Mouse (Mus musculus) kidney, postnatal 0 days (tissue): Measurements from ENCODE around the gene Wdr6. TPM values are rescaled to one million over a fixed set of nuclear protein-coding genes. Genes with fewer than 3 reads are reported as not detected.

Experiments used
- ATAC-seq: fragments of 200-750 bp; cut with Nextera tagmentation; replicated peaks from 2 replicates; pipeline ENCODE4 v1.8.0; 2017; ENCODE audit warnings: low read depth, moderate number of reproducible peaks, moderate TSS enrichment, moderate library complexity; ENCODE audit not compliant: low FRiP score
- DNase-seq: peaks from one replicate; pipeline ENCODE4 v3.0.0-alpha.2; 2016; ENCODE audit warnings: low spot score
- H3K27ac ChIP-seq: fragments of 300-500 bp; sonication (generic); 2 replicates; pipeline ENCODE4 v1.5.1; 2014; ENCODE audit warnings: mild to moderate bottlenecking
- H3K27me3 ChIP-seq: fragments of 300-500 bp; sonication (generic); 2 replicates; pipeline ENCODE4 v1.6.1; 2014; ENCODE audit warnings: low read length, mixed read lengths; ENCODE audit not compliant: insufficient read depth
- H3K36me3 ChIP-seq: fragments of 300-500 bp; sonication (generic); 2 replicates; pipeline ENCODE4 v1.6.1; 2014; ENCODE audit warnings: low read length, mixed read lengths; ENCODE audit not compliant: insufficient read depth
- H3K4me1 ChIP-seq: fragments of 300-500 bp; sonication (generic); replicated peaks from 2 replicates; pipeline ENCODE4 v1.6.1; 2014; ENCODE audit warnings: antibody characterized with exemption, low read length, mixed read lengths; ENCODE audit not compliant: insufficient read depth
- H3K4me2 ChIP-seq: fragments of 300-500 bp; sonication (generic); 2 replicates; pipeline ENCODE4 v1.6.1; 2014; ENCODE audit warnings: mild to moderate bottlenecking, low read length, moderate library complexity, mixed read lengths
- H3K4me3 ChIP-seq: fragments of 300-500 bp; sonication (generic); replicated peaks from 2 replicates; pipeline ENCODE4 v1.5.1; 2014; ENCODE audit warnings: low read depth, low read length
- H3K9ac ChIP-seq: fragments of 300-500 bp; sonication (generic); 2 replicates; pipeline ENCODE4 v1.6.1; 2014; ENCODE audit warnings: low read depth, low read length
- H3K9me3 ChIP-seq: fragments of 300-500 bp; sonication (generic); replicated peaks from 2 replicates; pipeline ENCODE4 v1.6.1; 2016; ENCODE audit warnings: low read length, inconsistent platforms, mixed read lengths
- CTCF ChIP-seq: IDR thresholded peaks from 2 replicates; pipeline ENCODE4 v1.5.1; 2016; ENCODE audit warnings: antibody characterized with exemption, low read depth, mild to moderate bottlenecking, moderate library complexity
- WGBS: fragments of 180-500 bp; shearing (Covaris S2); extraction: QIAGEN DNeasy Blood & Tissue Kit; methylation state at CpG from one replicate; pipeline ENCODE4 v1.1.7; 2014; 5-methylcytosine and 5-hydroxymethylcytosine counted together
- polyA plus RNA-seq: library from polyadenylated mRNA; unstranded; fragments of >200 nt; fragmentation: Nextera tagmentation; extraction: Ambion mirVana; gene quantifications from 2 replicates; pipeline ENCODE4 v1.2.1, GENCODE M21; 2015

Wdr6 gene
- polyA plus RNA-seq, 1 experiment from 2014 or later = 67.6 TPM

- ATAC-seq = no peak
- Histone ChIP-seq H3K4me2 (no peak overlapping the region), H3K9me3 (no peaks in the 10 kb centered on the region), H3K4me3 (no peak overlapping the region), H3K36me3 (no peaks in the 10 kb centered on the region), H3K9ac (no peak overlapping the region), H3K27ac (no peak overlapping the region), H3K27me3 (no peaks in the 10 kb centered on the region), H3K4me1 (peaks cover 5% of the 10 kb centered on the region; the same call in 1 of the 2 replicates)
- DNase-seq = peak; percentile 60
- WGBS = 60% methylated on average over 5 of the region's 5 CpGs
- peak; percentile 59 for TF ChIP-seq CTCF
Observed at GRCm38 (mm10) chr9:108589229-108589628, 10.7 kb upstream of the Wdr6 start.

GRCm38 (mm10) chr9:108587571-108588180 lies 9.1 kb upstream of the Wdr6 start:
- Histone ChIP-seq H3K27ac (peak overlapping the region; percentile 65; the same call in 1 of the 2 replicates), H3K9me3 (no peaks in the 10 kb centered on the region), H3K36me3 (no peaks in the 10 kb centered on the region), H3K4me2 (peak overlapping the region; percentile 27), H3K9ac (no peak overlapping the region), H3K4me1 (peaks cover 5% of the 10 kb centered on the region; the same call in 1 of the 2 replicates), H3K4me3 (no peak overlapping the region), H3K27me3 (no peaks in the 10 kb centered on the region)
- DNase-seq (peak; percentile 96), ATAC-seq (peak; percentile 94)
- 6% methylated on average over 14 of the region's 14 CpGs for WGBS
- no peak for TF ChIP-seq CTCF

- no peaks in the 10 kb centered on the region for H3K27me3 ChIP-seq
- ATAC-seq = 0 out of 2 replicates have a peak, but pooled peaks have one; percentile 0
- no peak for DNase-seq
- H3K4me1 ChIP-seq = peaks cover 11% of the 10 kb centered on the region; the same call in 1 of the 2 replicates
- H3K9me3 ChIP-seq = no peaks in the 10 kb centered on the region
- H3K27ac ChIP-seq = peak overlapping the region; percentile 90
- peak overlapping the region; percentile 88 for H3K9ac ChIP-seq
- whole genome bisulfite sequencing = 65% methylated on average over 5 of the region's 5 CpGs
- H3K4me3 ChIP-seq = peak overlapping the region; percentile 74
- TF ChIP-seq CTCF = no peak
- peak overlapping the region; percentile 84 for H3K4me2 ChIP-seq
- 0 out of 2 replicates have a peak, but pooled peaks cover 8% of the 10 kb centered on the region for H3K36me3 ChIP-seq
Observed at GRCm38 (mm10) chr9:108579344-108579690, 778 bp upstream of the Wdr6 start.

- H3K36me3 ChIP-seq = peaks cover 12% of the 10 kb centered on the region; the same call in 1 of the 2 replicates
- no peaks in the 10 kb centered on the region for H3K27me3 ChIP-seq
- TF ChIP-seq CTCF = no peak
- peak overlapping the region; percentile 74 for H3K4me3 ChIP-seq
- H3K4me1 ChIP-seq = peaks cover 11% of the 10 kb centered on the region; the same call in 1 of the 2 replicates
- H3K4me2 ChIP-seq = peak overlapping the region; percentile 84
- DNase-seq = peak; percentile 78
- H3K27ac ChIP-seq = peak overlapping the region; percentile 90
- ATAC-seq = peak; percentile 11
- peak overlapping the region; percentile 88 for H3K9ac ChIP-seq
- no peaks in the 10 kb centered on the region for H3K9me3 ChIP-seq
- 0% methylated on average over 24 of the region's 24 CpGs for WGBS
Observed at GRCm38 (mm10) chr9:108577934-108578544, 500 bp downstream of the Wdr6 start.

- H3K9ac ChIP-seq = no peak overlapping the region; the same call in 1 of the 2 replicates
- DNase-seq (no peak), ATAC-seq (no peak)
- TF ChIP-seq CTCF = no peak
- H3K4me1 ChIP-seq = peaks cover 11% of the 10 kb centered on the region; the same call in 1 of the 2 replicates
- peak overlapping the region; percentile 84 for H3K4me2 ChIP-seq
- peaks cover 22% of the 10 kb centered on the region for H3K36me3 ChIP-seq
- H3K9me3 ChIP-seq = no peaks in the 10 kb centered on the region
- WGBS = 43% methylated on average over 6 of the region's 6 CpGs
- no peak overlapping the region for H3K4me3 ChIP-seq
- H3K27ac ChIP-seq = no peak overlapping the region
- no peaks in the 10 kb centered on the region for H3K27me3 ChIP-seq
Observed at GRCm38 (mm10) chr9:108577025-108577424, 1.5 kb downstream of the Wdr6 start.

GRCm38 (mm10) chr9:108575321-108576297 lies 2.9 kb downstream of the Wdr6 start:
- Histone ChIP-seq H3K27ac (no peak overlapping the region), H3K36me3 (peaks cover 27% of the 10 kb centered on the region), H3K4me2 (no peak overlapping the region), H3K27me3 (no peaks in the 10 kb centered on the region), H3K9me3 (no peaks in the 10 kb centered on the region), H3K9ac (no peak overlapping the region), H3K4me3 (no peak overlapping the region), H3K4me1 (peaks cover 11% of the 10 kb centered on the region; the same call in 1 of the 2 replicates)
- 77% methylated on average over 37 of the region's 37 CpGs for WGBS
- no peak for ATAC-seq
- no peak for DNase-seq
- TF ChIP-seq CTCF = no peak
